Mouse (Mus musculus) midbrain, embryonic 16.5 days (tissue): ENCODE results near the gene Slc16a10. TPM values are rescaled to one million over a fixed set of nuclear protein-coding genes. Genes with fewer than 3 reads are reported as not detected.

Experiments used
- ATAC-seq: fragments of 200-750 bp; cut with Nextera tagmentation; 2 replicates; pipeline ENCODE4 v1.8.0; 2017; ENCODE audit warnings: moderate TSS enrichment
- H3K27ac ChIP-seq: fragments of 300-500 bp; sonication (generic); 2 replicates; pipeline ENCODE4 v1.5.1; 2014; ENCODE audit warnings: mild to moderate bottlenecking, low read length, mixed read lengths
- H3K27me3 ChIP-seq: fragments of 300-500 bp; sonication (generic); 2 replicates; pipeline ENCODE4 v1.6.1; 2014; ENCODE audit warnings: low read depth, low read length, mixed read lengths; ENCODE audit not compliant: control insufficient read depth, insufficient read depth
- H3K36me3 ChIP-seq: fragments of 300-500 bp; sonication (generic); 2 replicates; pipeline ENCODE4 v1.6.1; 2014; ENCODE audit warnings: mild to moderate bottlenecking, low read length, moderate library complexity, mixed read lengths; ENCODE audit not compliant: control insufficient read depth, insufficient read depth
- H3K4me1 ChIP-seq: fragments of 300-500 bp; sonication (generic); 2 replicates; pipeline ENCODE4 v1.6.1; 2014; ENCODE audit warnings: mild to moderate bottlenecking, low read length, mixed read lengths; ENCODE audit not compliant: control insufficient read depth, insufficient read depth
- H3K4me2 ChIP-seq: fragments of 300-500 bp; sonication (generic); 2 replicates; pipeline ENCODE4 v1.6.1; 2014; ENCODE audit warnings: mild to moderate bottlenecking, low read length, mixed read lengths
- H3K4me3 ChIP-seq: fragments of 300-500 bp; sonication (generic); 2 replicates; pipeline ENCODE4 v1.5.1; 2014; ENCODE audit warnings: low read depth, mild to moderate bottlenecking, low read length, moderate library complexity, mixed read lengths
- H3K9ac ChIP-seq: fragments of 300-500 bp; sonication (generic); 2 replicates; pipeline ENCODE4 v1.6.1; 2014; ENCODE audit warnings: low read depth, low read length, mixed read lengths
- H3K9me3 ChIP-seq: fragments of 300-500 bp; sonication (generic); replicated peaks from 2 replicates; pipeline ENCODE4 v1.6.1; 2014; ENCODE audit warnings: mild to moderate bottlenecking, low read length, mixed read lengths; ENCODE audit not compliant: control insufficient read depth, poor library complexity, severe bottlenecking
- WGBS: fragments of 180-500 bp; shearing (Covaris S2); extraction: QIAGEN DNeasy Blood & Tissue Kit; methylation state at CpG from one replicate; pipeline ENCODE4 v1.1.7; 2014; 5-methylcytosine and 5-hydroxymethylcytosine counted together
- polyA plus RNA-seq: library from polyadenylated mRNA; unstranded; fragments of >200 nt; fragmentation: Nextera tagmentation; extraction: Ambion mirVana; gene quantifications from 2 replicates; pipeline ENCODE4 v1.2.1, GENCODE M21; 2015

Gene Slc16a10
- polyA plus RNA-seq, 1 experiment from 2014 or later: 1.9 TPM

DNA sequence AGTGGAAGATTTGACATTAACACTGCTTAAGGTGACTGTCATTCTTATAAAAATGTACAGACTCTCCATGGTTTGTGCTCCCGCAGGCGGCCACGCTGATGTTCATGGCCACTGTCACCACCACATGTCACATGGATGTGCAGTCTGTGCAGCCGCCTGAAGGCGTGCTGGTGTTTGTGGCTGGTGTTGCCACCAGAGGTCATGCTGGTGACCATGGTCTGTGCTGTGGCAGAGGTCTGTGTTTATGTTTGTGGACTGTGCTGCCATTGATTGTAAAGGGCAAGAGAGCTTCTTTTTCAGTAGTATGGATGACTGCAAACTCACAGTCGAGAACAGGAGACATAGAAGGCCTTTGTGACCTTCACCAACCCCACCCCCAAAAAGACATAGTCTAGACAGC lies 30.1 kb upstream of the Slc16a10 start:
- H3K4me2 ChIP-seq: no peak overlapping the region
- 87% methylated on average over 6 of the region's 6 CpGs for WGBS
- H3K4me1 ChIP-seq: no peaks in the 10 kb centered on the region; the same call in 1 of the 2 replicates
- no peak overlapping the region for H3K9ac ChIP-seq
- H3K27me3 ChIP-seq: no peaks in the 10 kb centered on the region
- no peak for ATAC-seq
- H3K36me3 ChIP-seq: no peaks in the 10 kb centered on the region
- H3K9me3 ChIP-seq: no peaks in the 10 kb centered on the region
- H3K4me3 ChIP-seq: no peak overlapping the region
- no peak overlapping the region for H3K27ac ChIP-seq

DNA sequence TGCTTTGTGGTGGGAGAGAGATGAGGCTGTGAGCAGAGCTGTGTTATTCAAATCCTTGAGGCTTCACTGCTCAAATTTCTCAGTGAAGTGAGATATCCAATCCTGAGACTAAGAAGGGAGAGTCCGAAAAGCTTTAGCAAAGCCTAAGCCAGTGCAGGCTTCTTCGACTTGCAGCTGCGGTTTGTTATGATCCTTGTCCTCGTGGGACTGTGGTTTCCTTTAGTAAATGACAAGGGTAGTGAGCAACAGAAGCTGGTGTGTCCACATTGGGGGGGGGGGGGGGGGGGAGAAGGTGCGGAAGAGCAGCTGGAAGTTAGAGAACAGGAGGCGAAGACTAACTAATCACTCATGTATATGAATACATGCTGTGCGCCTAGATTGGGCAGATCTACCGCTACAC lies 29.2 kb upstream of the Slc16a10 start:
- Histone ChIP-seq H3K36me3 (no peaks in the 10 kb centered on the region), H3K4me3 (no peak overlapping the region), H3K9ac (no peak overlapping the region), H3K27ac (no peak overlapping the region), H3K27me3 (no peaks in the 10 kb centered on the region), H3K9me3 (no peaks in the 10 kb centered on the region), H3K4me1 (no peaks in the 10 kb centered on the region; the same call in 1 of the 2 replicates), H3K4me2 (no peak overlapping the region)
- no peak for ATAC-seq
- WGBS: 72% methylated on average over 8 of the region's 8 CpGs

DNA sequence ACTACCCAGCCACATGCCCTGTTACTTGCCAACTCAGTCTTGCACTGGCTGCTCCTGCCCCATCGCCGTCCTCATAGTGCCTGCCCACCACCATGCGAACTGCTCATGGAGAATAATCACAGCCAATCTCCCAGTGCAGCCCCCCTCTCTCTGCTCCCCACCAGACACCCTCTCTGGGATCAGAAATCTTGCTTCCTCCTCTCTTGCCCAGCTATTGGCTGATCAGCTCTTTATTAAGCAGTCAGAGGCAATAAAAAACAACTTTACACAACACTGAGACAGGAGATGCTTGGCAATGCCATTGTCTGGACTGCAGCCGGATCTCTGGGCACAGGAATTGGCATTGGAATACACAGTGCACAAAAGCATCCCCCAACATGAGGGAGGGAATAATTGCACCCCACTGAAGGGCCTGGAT lies 28.1 kb upstream of the Slc16a10 start:
- 83% methylated on average over 4 of the region's 4 CpGs for WGBS
- H3K9me3 ChIP-seq: no peaks in the 10 kb centered on the region
- no peaks in the 10 kb centered on the region for H3K27me3 ChIP-seq
- no peak overlapping the region for H3K4me3 ChIP-seq
- no peaks in the 10 kb centered on the region; the same call in 1 of the 2 replicates for H3K4me1 ChIP-seq
- H3K4me2 ChIP-seq: no peak overlapping the region
- H3K9ac ChIP-seq: no peak overlapping the region
- peak; percentile 39 for ATAC-seq
- no peaks in the 10 kb centered on the region for H3K36me3 ChIP-seq
- H3K27ac ChIP-seq: no peak overlapping the region

DNA sequence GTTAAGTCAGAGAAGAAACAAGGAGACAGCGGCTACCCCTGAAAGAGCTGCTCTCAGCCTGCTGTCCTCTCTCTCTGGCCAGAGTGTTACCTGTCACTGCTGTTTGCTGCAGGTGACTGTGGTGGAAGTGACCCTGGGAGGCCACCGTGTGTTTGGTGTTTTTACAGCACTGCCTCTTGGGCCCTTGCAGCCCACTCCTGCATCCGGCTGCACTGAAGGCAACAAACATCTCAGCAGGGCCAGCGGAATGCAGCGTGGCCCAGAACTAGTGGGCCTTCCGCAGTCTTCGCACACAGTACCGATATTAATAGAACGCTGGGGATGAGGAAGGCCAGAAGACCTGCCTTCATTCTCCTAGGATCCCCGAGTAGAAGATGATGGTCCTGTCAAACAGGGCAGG lies 27.5 kb upstream of the Slc16a10 start:
- no peak overlapping the region for H3K4me3 ChIP-seq
- H3K36me3 ChIP-seq: no peaks in the 10 kb centered on the region
- 93% methylated on average over 10 of the region's 10 CpGs for WGBS
- no peaks in the 10 kb centered on the region; the same call in 1 of the 2 replicates for H3K4me1 ChIP-seq
- no peaks in the 10 kb centered on the region for H3K9me3 ChIP-seq
- no peak overlapping the region for H3K9ac ChIP-seq
- H3K4me2 ChIP-seq: no peak overlapping the region
- no peak for ATAC-seq
- H3K27me3 ChIP-seq: no peaks in the 10 kb centered on the region
- H3K27ac ChIP-seq: no peak overlapping the region

DNA sequence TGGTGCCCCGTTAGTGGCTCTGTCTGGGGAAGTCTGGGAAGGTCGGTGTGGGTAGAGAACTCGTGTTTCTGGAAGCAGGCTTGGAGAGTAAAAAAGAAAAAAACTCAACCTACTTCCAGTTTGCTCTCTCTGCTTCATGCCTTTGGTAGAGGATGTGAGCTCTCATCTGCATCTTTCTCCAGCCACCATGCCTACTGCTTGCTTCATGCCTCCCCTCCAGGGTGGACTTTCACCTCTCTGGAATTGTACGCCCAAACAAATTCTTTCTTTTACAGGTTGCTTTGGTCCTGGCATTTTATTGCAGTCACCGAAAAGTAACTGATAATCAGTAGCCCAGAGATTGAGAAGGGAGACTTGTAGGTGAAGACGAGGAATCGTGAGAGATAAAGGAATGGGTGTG lies 27.0 kb upstream of the Slc16a10 start:
- no peak overlapping the region for H3K4me3 ChIP-seq
- H3K27ac ChIP-seq: no peak overlapping the region
- H3K9ac ChIP-seq: no peak overlapping the region
- ATAC-seq: no peak
- no peaks in the 10 kb centered on the region for H3K36me3 ChIP-seq
- no peaks in the 10 kb centered on the region; the same call in 1 of the 2 replicates for H3K4me1 ChIP-seq
- no peaks in the 10 kb centered on the region for H3K9me3 ChIP-seq
- no peaks in the 10 kb centered on the region for H3K27me3 ChIP-seq
- no peak overlapping the region for H3K4me2 ChIP-seq
- 91% methylated on average over 7 of the region's 7 CpGs for WGBS

DNA sequence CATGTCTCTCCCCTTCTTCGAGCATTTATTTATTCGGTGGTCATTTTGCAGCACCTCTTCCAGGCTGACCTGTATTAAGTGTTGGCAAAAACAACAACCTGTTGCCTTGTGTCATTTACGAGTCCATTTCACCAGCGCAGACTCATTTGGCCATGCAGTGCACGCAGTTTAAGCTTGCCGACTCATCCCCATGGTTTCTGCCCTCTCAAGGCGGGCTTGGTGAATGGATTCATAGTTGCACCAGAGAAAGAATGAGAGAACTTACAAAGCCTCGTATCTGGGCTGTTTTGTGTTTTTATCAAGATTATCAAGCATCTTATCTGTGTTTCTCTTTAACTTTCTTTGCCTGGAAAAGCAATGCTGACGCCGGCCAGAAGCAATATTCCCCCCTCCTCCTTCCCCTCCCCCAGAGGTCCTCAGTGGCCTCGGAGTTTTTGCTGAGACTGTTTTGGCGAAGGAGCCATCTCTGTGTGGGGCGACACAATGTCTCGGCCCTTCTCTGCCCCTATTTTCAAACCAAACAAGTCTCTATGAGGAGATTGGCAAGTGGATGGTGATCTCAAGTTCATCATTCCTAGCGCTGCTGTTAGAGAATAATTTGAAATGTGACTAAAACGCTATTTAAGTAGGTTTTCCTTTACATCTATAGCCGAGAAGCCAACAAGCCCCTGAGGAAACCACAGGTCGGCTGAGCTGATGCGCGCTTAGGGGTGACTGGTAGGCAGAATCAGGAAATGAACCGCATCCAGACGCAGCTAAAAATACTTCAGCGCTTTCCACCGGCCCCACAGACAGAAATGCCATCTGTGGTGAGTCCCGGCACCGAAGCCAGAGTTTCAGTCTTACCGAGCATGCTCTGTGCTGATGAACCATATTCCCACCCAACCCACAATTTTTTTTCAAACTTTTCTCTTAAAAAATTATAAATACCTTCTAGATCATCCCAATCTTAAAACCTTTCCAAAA lies 22.6 kb upstream of the Slc16a10 start:
- Histone ChIP-seq H3K4me3 (no peak overlapping the region), H3K4me2 (no peak overlapping the region), H3K4me1 (no peaks in the 10 kb centered on the region), H3K9me3 (no peaks in the 10 kb centered on the region), H3K27ac (no peak overlapping the region), H3K9ac (no peak overlapping the region), H3K36me3 (no peaks in the 10 kb centered on the region), H3K27me3 (no peaks in the 10 kb centered on the region)
- no peak for ATAC-seq
- 87% methylated on average over 27 of the region's 27 CpGs for WGBS

DNA sequence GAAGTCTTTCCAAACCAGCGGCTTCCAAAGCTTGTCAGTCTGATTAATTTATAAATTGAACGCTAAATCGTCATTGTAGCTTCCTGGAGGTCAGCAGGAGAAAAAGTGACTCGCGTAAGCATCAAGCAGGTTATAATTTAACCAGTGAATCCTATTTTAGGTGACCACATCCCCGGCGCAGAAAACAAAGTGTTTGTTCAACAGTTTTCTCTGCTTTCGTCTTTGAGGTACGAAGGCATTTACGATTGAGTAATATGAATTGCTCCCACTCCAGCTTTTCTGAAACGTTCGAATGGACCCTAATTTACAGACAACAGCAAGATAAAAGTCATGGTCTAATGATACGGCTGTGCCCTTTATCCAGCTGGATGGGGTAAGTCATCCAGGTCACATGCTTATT lies 21.9 kb upstream of the Slc16a10 start:
- Histone ChIP-seq H3K4me1 (no peaks in the 10 kb centered on the region), H3K27me3 (no peaks in the 10 kb centered on the region), H3K9ac (no peak overlapping the region), H3K36me3 (no peaks in the 10 kb centered on the region), H3K4me3 (no peak overlapping the region), H3K9me3 (no peaks in the 10 kb centered on the region), H3K27ac (no peak overlapping the region), H3K4me2 (no peak overlapping the region)
- 92% methylated on average over 13 of the region's 13 CpGs for WGBS
- ATAC-seq: no peak

DNA sequence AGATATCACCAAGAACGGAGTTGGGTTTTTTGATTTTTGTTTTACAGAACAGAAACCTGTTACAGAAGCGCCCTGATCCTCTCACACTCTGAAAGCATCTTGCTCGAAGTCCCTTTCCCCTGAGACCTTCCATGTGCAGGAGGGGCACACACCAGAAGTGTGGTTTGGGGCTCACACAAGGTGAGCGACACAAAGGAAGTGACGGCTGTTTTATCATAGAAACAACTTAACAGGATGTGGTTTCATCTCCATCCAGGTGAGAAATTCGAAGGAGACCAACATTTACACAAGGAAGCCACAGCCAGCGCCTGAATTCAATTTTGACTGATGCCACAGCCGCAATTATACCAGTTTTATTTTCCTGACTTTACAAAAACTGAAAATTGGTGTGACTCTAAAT lies 21.3 kb upstream of the Slc16a10 start:
- ATAC-seq: no peak
- WGBS: 90% methylated on average over 8 of the region's 8 CpGs

DNA sequence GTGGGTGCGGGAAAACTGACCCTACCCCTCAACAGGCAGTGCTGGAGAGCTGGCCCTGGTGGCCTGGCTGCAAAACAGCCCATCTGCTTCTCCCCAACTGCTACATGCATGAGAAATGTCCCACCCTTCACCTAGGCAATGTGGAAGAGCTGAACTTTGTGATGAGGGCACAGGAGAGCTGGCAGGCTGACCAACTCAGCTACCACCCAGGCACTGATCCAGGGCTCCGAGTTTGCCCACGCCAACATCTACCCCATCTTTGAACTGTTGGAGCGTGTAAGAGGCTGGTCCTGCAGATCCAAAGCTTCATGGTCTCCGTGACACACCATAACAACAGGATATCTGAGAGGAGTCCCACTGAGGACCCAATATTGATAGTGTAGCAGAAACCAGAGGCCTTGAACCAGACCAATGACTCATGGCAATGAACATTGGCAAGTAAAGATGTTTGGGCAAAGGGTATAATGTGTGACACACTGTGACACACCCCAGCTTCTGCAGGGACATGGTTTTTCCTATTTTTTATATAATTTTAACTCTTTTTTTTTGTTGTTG lies 19.7 kb upstream of the Slc16a10 start:
- Histone ChIP-seq H3K36me3 (no peaks in the 10 kb centered on the region), H3K27ac (no peak overlapping the region), H3K4me1 (no peaks in the 10 kb centered on the region), H3K4me3 (no peak overlapping the region), H3K4me2 (no peak overlapping the region), H3K9me3 (no peaks in the 10 kb centered on the region), H3K9ac (no peak overlapping the region), H3K27me3 (no peaks in the 10 kb centered on the region)
- 95% methylated on average over 5 of the region's 5 CpGs for WGBS
- no peak for ATAC-seq

More for the DNA sequence above, 21.3 kb upstream of the Slc16a10 start:
- Histone ChIP-seq H3K4me2 (no peak overlapping the region), H3K9ac (no peak overlapping the region), H3K27ac (no peak overlapping the region), H3K36me3 (no peaks in the 10 kb centered on the region), H3K27me3 (no peaks in the 10 kb centered on the region), H3K4me3 (no peak overlapping the region), H3K4me1 (no peaks in the 10 kb centered on the region), H3K9me3 (no peaks in the 10 kb centered on the region)
